Mouse (Mus musculus): ENCODE results near the gene Pirb. TPM values are rescaled to one million over a fixed set of nuclear protein-coding genes. Genes with fewer than 3 reads are reported as not detected.
"Not testable (repeated sequence)": the region's sequence is repeated elsewhere in the genome, so short reads cannot be mapped to it uniquely, and the experiment has no call there.

Pirb gene
- polyA plus RNA-seq, 1 experiment from 2014 or later: 0.68 TPM

- ATAC-seq (replicated peaks; ENCODE audit: low FRiP score): peak; percentile 31
- Histone ChIP-seq H3K27ac (peak overlapping the region; percentile 96), H3K4me1 (peaks cover 20% of the 10 kb centered on the region), H3K4me2 (peak overlapping the region; percentile 82), H3K36me3 (peaks cover 57% of the 10 kb centered on the region), H3K9ac (peak overlapping the region; percentile 81), H3K27me3 (no peaks in the 10 kb centered on the region), H3K4me3 (replicated peaks) (peak overlapping the region; percentile 81), H3K9me3 (replicated peaks) (no peaks in the 10 kb centered on the region)
- 1% methylated on average over 20 of the region's 20 CpGs for WGBS
Measured at GRCm38 (mm10) chr7:3704475-3704874, 15.7 kb downstream of the Pirb start.

- 1% methylated on average over 42 of the region's 42 CpGs for WGBS
- Histone ChIP-seq H3K4me2 (peak within 1 kb of the TSS; percentile 82), H3K9me3 (replicated peaks) (no peaks in the 10 kb centered on the region), H3K27me3 (no peaks in the 10 kb centered on the region), H3K4me1 (peaks cover 20% of the 10 kb centered on the region), H3K9ac (peak within 1 kb of the TSS; percentile 81), H3K27ac (peak within 1 kb of the TSS; percentile 96), H3K4me3 (replicated peaks) (peak within 1 kb of the TSS; percentile 81), H3K36me3 (peaks cover 62% of the 10 kb centered on the region)
- ATAC-seq (replicated peaks; ENCODE audit: low FRiP score): peak; percentile 94
Measured at GRCm38 (mm10) chr7:3703879-3704441, 16.2 kb downstream of the Pirb start, which contains the start of gene Rps9. Gene Rps9, plus strand, starts transcription at chr7:3703993.

DNA sequence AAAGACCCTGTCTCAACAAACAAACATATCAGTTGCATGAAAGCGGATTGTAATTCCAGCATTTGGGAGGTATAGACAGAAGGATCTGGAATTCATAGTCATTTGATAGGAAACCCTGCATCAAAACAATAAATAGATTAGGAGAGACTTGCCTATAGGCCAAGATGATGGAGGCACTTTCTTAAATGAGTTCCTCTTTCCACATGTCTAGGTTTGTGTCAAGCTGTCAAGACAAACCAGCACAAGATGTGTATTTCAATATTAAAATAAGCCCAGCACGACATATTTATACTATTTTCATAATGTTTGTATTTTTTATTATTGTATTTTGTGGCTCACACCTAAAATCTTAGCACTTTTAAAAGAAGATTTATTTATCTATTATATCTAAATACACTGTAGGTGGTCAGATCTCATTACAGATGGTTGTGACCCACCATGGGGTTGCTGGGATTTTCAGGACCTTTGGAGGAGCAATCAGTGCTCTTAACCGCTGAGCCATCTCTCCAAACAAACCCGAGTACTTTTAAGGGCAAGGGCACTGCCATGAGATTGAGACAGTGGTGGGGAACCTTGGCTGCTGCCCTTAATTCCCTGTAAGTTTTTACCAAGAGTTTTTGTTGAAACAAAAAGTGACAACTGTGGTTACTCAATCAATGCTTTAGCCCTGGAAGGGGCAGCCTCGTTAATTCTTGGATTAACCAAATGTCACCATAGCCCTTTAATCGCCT lies 16.9 kb downstream of the Pirb start:
- no peaks in the 10 kb centered on the region for H3K27me3 ChIP-seq
- H3K36me3 ChIP-seq: peaks cover 68% of the 10 kb centered on the region
- 22% methylated on average over 6 of the region's 6 CpGs for WGBS
- H3K4me2 ChIP-seq: peak overlapping the region; percentile 82
- H3K9ac ChIP-seq: peak overlapping the region; percentile 49
- H3K27ac ChIP-seq: peak overlapping the region; percentile 96
- peaks cover 20% of the 10 kb centered on the region for H3K4me1 ChIP-seq
- peak; percentile 49 for ATAC-seq (replicated peaks; ENCODE audit: low FRiP score)
- peak overlapping the region; percentile 81 for H3K4me3 ChIP-seq (replicated peaks)
- H3K9me3 ChIP-seq (replicated peaks): no peaks in the 10 kb centered on the region

- WGBS: 95% methylated on average over 6 of the region's 6 CpGs
Measured at GRCm38 (mm10) chr7:3698471-3698870, 21.7 kb downstream of the Pirb start.

DNA sequence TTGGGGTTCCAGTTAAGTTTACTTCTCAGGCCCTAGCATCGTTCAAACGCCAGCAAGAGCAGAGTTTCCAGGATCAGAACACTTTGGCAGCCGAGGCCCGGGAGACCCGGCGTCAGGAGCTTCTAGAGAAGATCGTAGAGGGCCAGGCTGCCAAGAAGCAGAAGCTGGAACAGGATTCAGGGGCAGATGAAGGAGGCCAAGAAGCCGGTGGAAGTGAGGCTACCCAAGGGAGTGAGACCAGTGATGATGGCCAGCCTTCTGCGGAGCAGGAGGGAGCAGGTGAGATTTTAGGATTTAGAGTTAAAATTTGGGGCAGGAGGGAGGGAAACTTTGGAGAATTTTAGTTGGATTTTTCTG lies 25.3 kb downstream of the Pirb start:
- not testable (repeated sequence) for H3K27me3 ChIP-seq
- 2% methylated on average over 9 of the region's 9 CpGs for WGBS

More at GRCm38 (mm10) chr7:3698471-3698870, 21.7 kb downstream of the Pirb start:
- Histone ChIP-seq H3K4me1 (peaks cover 12% of the 10 kb centered on the region), H3K36me3 (peaks cover 64% of the 10 kb centered on the region), H3K9me3 (replicated peaks) (no peaks in the 10 kb centered on the region), H3K9ac (no peak overlapping the region), H3K27me3 (no peaks in the 10 kb centered on the region), H3K27ac (no peak overlapping the region), H3K4me2 (no peak overlapping the region), H3K4me3 (replicated peaks) (no peak overlapping the region)
- no peak for ATAC-seq (replicated peaks; ENCODE audit: low FRiP score)

GRCm38 (mm10) chr7:3694076-3694948 lies 25.9 kb downstream of the Pirb start:
- Histone ChIP-seq H3K9ac (peak overlapping the region; percentile 90), H3K27ac (peak overlapping the region; percentile 99), H3K36me3 (peaks cover 50% of the 10 kb centered on the region), H3K4me3 (replicated peaks) (peak overlapping the region; percentile 76), H3K9me3 (replicated peaks) (no peaks in the 10 kb centered on the region), H3K4me2 (peak overlapping the region; percentile 90), H3K27me3 (no peaks in the 10 kb centered on the region), H3K4me1 (peaks cover 25% of the 10 kb centered on the region)
- WGBS: 1% methylated on average over 46 of the region's 55 CpGs
- ATAC-seq (replicated peaks; ENCODE audit: low FRiP score): peak; percentile 72

More for the DNA sequence above, 25.3 kb downstream of the Pirb start:
- H3K4me3 ChIP-seq (replicated peaks): peak overlapping the region; percentile 76
- H3K36me3 ChIP-seq: peaks cover 54% of the 10 kb centered on the region
- peak overlapping the region; percentile 90 for H3K9ac ChIP-seq
- H3K4me2 ChIP-seq: peak overlapping the region; percentile 90
- peaks cover 25% of the 10 kb centered on the region for H3K4me1 ChIP-seq
- ATAC-seq (replicated peaks; ENCODE audit: low FRiP score); H3K9me3 ChIP-seq (replicated peaks): not testable (repeated sequence)
- H3K27ac ChIP-seq: peak overlapping the region; percentile 99

- no peak for ATAC-seq (replicated peaks; ENCODE audit: low FRiP score)
- WGBS: under 1% methylated on average over 18 of the region's 18 CpGs
Measured at GRCm38 (mm10) chr7:3693809-3694075, 26.4 kb downstream of the Pirb start.

GRCm38 (mm10) chr7:3692987-3693808 lies 27.0 kb downstream of the Pirb start, which contains the start of gene Mboat7:
Gene Mboat7, minus strand, starts transcription at chr7:3693523.
- H3K27me3 ChIP-seq: no peaks in the 10 kb centered on the region
- peak within 1 kb of the TSS; percentile 99 for H3K27ac ChIP-seq
- peak within 1 kb of the TSS; percentile 90 for H3K4me2 ChIP-seq
- peaks cover 25% of the 10 kb centered on the region for H3K4me1 ChIP-seq
- ATAC-seq (replicated peaks; ENCODE audit: low FRiP score): peak; percentile 91
- H3K36me3 ChIP-seq: peaks cover 43% of the 10 kb centered on the region
- WGBS: under 1% methylated on average over 55 of the region's 55 CpGs
- H3K9ac ChIP-seq: peak within 1 kb of the TSS; percentile 90
- H3K4me3 ChIP-seq (replicated peaks): peak within 1 kb of the TSS; percentile 76
- H3K9me3 ChIP-seq (replicated peaks): no peaks in the 10 kb centered on the region

More at GRCm38 (mm10) chr7:3693809-3694075, 26.4 kb downstream of the Pirb start:
- Histone ChIP-seq H3K9me3 (replicated peaks) (no peaks in the 10 kb centered on the region), H3K9ac (peak overlapping the region; percentile 90), H3K36me3 (peaks cover 44% of the 10 kb centered on the region), H3K4me3 (replicated peaks) (peak overlapping the region; percentile 76), H3K27ac (peak overlapping the region; percentile 99), H3K4me1 (peaks cover 25% of the 10 kb centered on the region), H3K4me2 (peak overlapping the region; percentile 90), H3K27me3 (no peaks in the 10 kb centered on the region)

GRCm38 (mm10) chr7:3692382-3692986 lies 27.7 kb downstream of the Pirb start, which contains the start of gene Tsen34:
Gene Tsen34, plus strand, starts transcription at chr7:3692863.
- no peaks in the 10 kb centered on the region for H3K9me3 ChIP-seq (replicated peaks)
- H3K27me3 ChIP-seq: no peaks in the 10 kb centered on the region
- WGBS: under 1% methylated on average over 49 of the region's 49 CpGs
- H3K4me2 ChIP-seq: peak within 1 kb of the TSS; percentile 90
- peak within 1 kb of the TSS; percentile 76 for H3K4me3 ChIP-seq (replicated peaks)
- H3K36me3 ChIP-seq: peaks cover 42% of the 10 kb centered on the region
- peak within 1 kb of the TSS; percentile 90 for H3K9ac ChIP-seq
- H3K27ac ChIP-seq: peak within 1 kb of the TSS; percentile 99
- H3K4me1 ChIP-seq: peaks cover 25% of the 10 kb centered on the region
- ATAC-seq (replicated peaks; ENCODE audit: low FRiP score): peak; percentile 67

- no peak for ATAC-seq (replicated peaks; ENCODE audit: low FRiP score)
- H3K36me3 ChIP-seq: peaks cover 42% of the 10 kb centered on the region
- H3K27me3 ChIP-seq: no peaks in the 10 kb centered on the region
- WGBS: 18% methylated on average over 3 of the region's 3 CpGs
- peaks cover 25% of the 10 kb centered on the region for H3K4me1 ChIP-seq
- H3K9ac ChIP-seq: peak overlapping the region; percentile 90
- H3K4me3 ChIP-seq (replicated peaks): peak overlapping the region; percentile 76
- peak overlapping the region; percentile 90 for H3K4me2 ChIP-seq
- no peaks in the 10 kb centered on the region for H3K9me3 ChIP-seq (replicated peaks)
- peak overlapping the region; percentile 99 for H3K27ac ChIP-seq
Measured at GRCm38 (mm10) chr7:3691919-3692318, 28.3 kb downstream of the Pirb start.
